ENCODE assay signal across 9 mouse cellular contexts in genomic region chr6:72409567-72409966, GRCm38 (mm10). TPM values are rescaled to one million over a fixed set of nuclear protein-coding genes. Genes with fewer than 3 reads are reported as not detected.
DNase-seq lines count a peak whose midpoint lies in the region; ATAC-seq and TF ChIP-seq lines count a peak whose summit lies in the region.
"Had no signal": no experiment of that assay in that cellular context is flagged by ENCODE, and none has a peak within 500 bp of the region (broad histone marks: within the 10 kb centered on the region; RNA-seq: fewer than 3 reads in every experiment).

No protein-coding gene starts in this region.

- no peaks in the 10 kb centered on the region for H3K79me2 ChIP-seq in heart, adult 2 months (replicated peaks; ENCODE audit: control insufficient read depth, insufficient read depth, low read length)

- 17% methylated on average over 3 of the region's 3 CpGs for WGBS in heart, adult 2 months
- 18% methylated on average over 3 of the region's 3 CpGs for WGBS in heart, embryonic 10.5 days
- 12% methylated on average over 3 of the region's 3 CpGs for WGBS in kidney, postnatal 0 days

- no peaks in the 10 kb centered on the region for H3K9me3 ChIP-seq in heart, embryonic 10.5 days
- H3K9me3 ChIP-seq in kidney, postnatal 0 days (replicated peaks; ENCODE audit: low read length): no peaks in the 10 kb centered on the region
- H3K9me3 ChIP-seq: embryonic facial prominence, embryonic 12.5 days had no signal

- no peak overlapping the region for H3K27ac ChIP-seq in heart, adult 2 months
- H3K27ac ChIP-seq in heart, embryonic 10.5 days: no peak overlapping the region
- H3K27ac ChIP-seq in kidney, postnatal 0 days: no peak overlapping the region
- H3K27ac ChIP-seq: embryonic facial prominence, embryonic 12.5 days had no signal

- no peaks in the 10 kb centered on the region for H3K36me3 ChIP-seq in heart, adult 2 months (ENCODE audit: control insufficient read depth, insufficient read depth, low read length)
- no peaks in the 10 kb centered on the region for H3K36me3 ChIP-seq in heart, embryonic 10.5 days
- no peaks in the 10 kb centered on the region for H3K36me3 ChIP-seq in kidney, postnatal 0 days (ENCODE audit: insufficient read depth, low read length)
- H3K36me3 ChIP-seq: embryonic facial prominence, embryonic 12.5 days had no signal

- TF ChIP-seq POLR2A in heart, adult 2 months (IDR thresholded peaks at IDR 0.05; ENCODE audit: insufficient read depth, low read depth, low read length): no peak

- TF ChIP-seq CTCF in heart, adult 2 months (IDR thresholded peaks at IDR 0.05): peak; percentile 76
- TF ChIP-seq CTCF in kidney, postnatal 0 days (IDR thresholded peaks at IDR 0.05; ENCODE audit: low read depth): peak; percentile 75

- no peak for DNase-seq in heart, adult 2 months
- no peak for DNase-seq in heart, embryonic 10.5 days (ENCODE audit: low spot score)
- peak; percentile 84 for DNase-seq in urinary bladder, postnatal 14 days (ENCODE audit: low spot score)
- no peak for DNase-seq in urinary bladder, postnatal 10 days (ENCODE audit: low spot score)
- peak; percentile 69 for DNase-seq in cerebellum, adult 8-10 months
- DNase-seq in kidney, postnatal 0 days (ENCODE audit: low spot score): peak; percentile 87
- peak; percentile 16 to 74 for DNase-seq in lung, postnatal 4 days
- DNase-seq in thymus, postnatal 4 days: peak; percentile 79

- H3K27me3 ChIP-seq in heart, adult 2 months (ENCODE audit: control insufficient read depth, insufficient read depth, low read length): no peaks in the 10 kb centered on the region
- no peaks in the 10 kb centered on the region for H3K27me3 ChIP-seq in heart, embryonic 10.5 days (ENCODE audit: insufficient read depth, poor library complexity, severe bottlenecking)
- H3K27me3 ChIP-seq in kidney, postnatal 0 days (ENCODE audit: insufficient read depth, low read length): no peaks in the 10 kb centered on the region
- H3K27me3 ChIP-seq: embryonic facial prominence, embryonic 12.5 days had no signal

- no peak overlapping the region for H3K9ac ChIP-seq in heart, adult 2 months (ENCODE audit: low read depth, low read length)
- H3K9ac ChIP-seq in kidney, postnatal 0 days (ENCODE audit: low read depth, low read length): no peak overlapping the region
- H3K9ac ChIP-seq: embryonic facial prominence, embryonic 12.5 days had no signal

- intact Hi-C loops in heart, adult 2 months (cut with DNase I): loop anchor here (5.0 kb wide), 1 partner anchor 127 kb away; no protein-coding TSS in a partner anchor

- H3K4me2 ChIP-seq in kidney, postnatal 0 days (ENCODE audit: low read length): no peak overlapping the region
- H3K4me2 ChIP-seq: embryonic facial prominence, embryonic 12.5 days had no signal

- no peak for TF ChIP-seq EP300 in heart, adult 2 months (IDR thresholded peaks at IDR 0.05; ENCODE audit: insufficient read depth, low read depth, low read length)

- ATAC-seq in kidney, postnatal 0 days (replicated peaks; ENCODE audit: low FRiP score, low read depth): no peak

- no peaks in the 10 kb centered on the region for H3K4me1 ChIP-seq in heart, adult 2 months (ENCODE audit: control insufficient read depth, insufficient read depth, low read length)
- no peaks in the 10 kb centered on the region for H3K4me1 ChIP-seq in heart, embryonic 10.5 days
- H3K4me1 ChIP-seq in kidney, postnatal 0 days (replicated peaks; ENCODE audit: insufficient read depth, low read length): no peaks in the 10 kb centered on the region

- H3K4me3 ChIP-seq in heart, adult 2 months: no peak overlapping the region
- no peak overlapping the region for H3K4me3 ChIP-seq in heart, embryonic 10.5 days
- no peak overlapping the region for H3K4me3 ChIP-seq in kidney, postnatal 0 days (replicated peaks; ENCODE audit: low read depth, low read length)
- H3K4me3 ChIP-seq: embryonic facial prominence, embryonic 12.5 days had no signal

RNA-seq across cellular contexts. Expression of gene Ggcx, which starts 4.5 kb away (rescaled TPM):
- 10 to 100 TPM; 30.4 to 32.5 TPM for total RNA-seq in heart, adult 2 months (2021)
- 19.3 and 26.1 TPM in 2 replicates for polyA plus RNA-seq in heart, adult 2 months (2012; rRNA removed)
- polyA plus RNA-seq in heart, embryonic 10.5 days (2016; fragmentation: Nextera tagmentation; extraction: Ambion mirVana): 28.6 and 29.2 TPM in 2 replicates
- polyA plus RNA-seq in kidney, postnatal 0 days (2015; fragmentation: Nextera tagmentation; extraction: Ambion mirVana): 19.1 and 21.7 TPM in 2 replicates

RNA-seq across cellular contexts. Expression of gene Vamp8, which starts 19.1 kb away (rescaled TPM):
- 10 to 100 TPM; 69.3 to 78.8 TPM for total RNA-seq in heart, adult 2 months (2021)
- 85.6 and 112 TPM in 2 replicates for polyA plus RNA-seq in heart, adult 2 months (2012; rRNA removed)
- polyA plus RNA-seq in heart, embryonic 10.5 days (2016; fragmentation: Nextera tagmentation; extraction: Ambion mirVana): 130 and 137 TPM in 2 replicates
- polyA plus RNA-seq in kidney, postnatal 0 days (2015; fragmentation: Nextera tagmentation; extraction: Ambion mirVana): 228 and 241 TPM in 2 replicates

RNA-seq across cellular contexts. Expression of gene Vamp5, which starts 29.3 kb away (rescaled TPM):
- 10 to 100 TPM; 49.3 to 58.3 TPM for total RNA-seq in heart, adult 2 months (2021)
- 99.6 and 116 TPM in 2 replicates for polyA plus RNA-seq in heart, adult 2 months (2012; rRNA removed)
- 40.5 and 44.7 TPM in 2 replicates for polyA plus RNA-seq in heart, embryonic 10.5 days (2016; fragmentation: Nextera tagmentation; extraction: Ambion mirVana)
- polyA plus RNA-seq in kidney, postnatal 0 days (2015; fragmentation: Nextera tagmentation; extraction: Ambion mirVana): 45.6 and 50.1 TPM in 2 replicates

RNA-seq across cellular contexts. Expression of gene Mat2a, which starts 29.8 kb away (rescaled TPM):
- total RNA-seq in heart, adult 2 months (2021): 100 to 1,000 TPM; 129 to 151 TPM
- polyA plus RNA-seq in heart, adult 2 months (2012; rRNA removed): 93.0 and 162 TPM in 2 replicates
- 353 and 387 TPM in 2 replicates for polyA plus RNA-seq in heart, embryonic 10.5 days (2016; fragmentation: Nextera tagmentation; extraction: Ambion mirVana)
- 320 and 335 TPM in 2 replicates for polyA plus RNA-seq in kidney, postnatal 0 days (2015; fragmentation: Nextera tagmentation; extraction: Ambion mirVana)

RNA-seq across cellular contexts. Expression of gene Rnf181, which starts 42.8 kb away (rescaled TPM):
- total RNA-seq in heart, adult 2 months (2021): 10 to 100 TPM; 36.0 to 40.7 TPM
- 44.0 and 56.6 TPM in 2 replicates for polyA plus RNA-seq in heart, adult 2 months (2012; rRNA removed)
- 119 and 127 TPM in 2 replicates for polyA plus RNA-seq in heart, embryonic 10.5 days (2016; fragmentation: Nextera tagmentation; extraction: Ambion mirVana)
- 150 and 164 TPM in 2 replicates for polyA plus RNA-seq in kidney, postnatal 0 days (2015; fragmentation: Nextera tagmentation; extraction: Ambion mirVana)

Comparison
In these comparisons a context has a peak if more than half of its experiments do, and no peak if none do; other contexts are left out.
1. DNase-seq: peak in urinary bladder, postnatal 14 days (single experiment), cerebellum, adult 8-10 months (single experiment), kidney, postnatal 0 days (single experiment), lung, postnatal 4 days (2 of 2) and thymus, postnatal 4 days (single experiment); none in heart, adult 2 months (0 of 2), heart, embryonic 10.5 days (single experiment) and urinary bladder, postnatal 10 days (single experiment).